Mouse (Mus musculus) stomach, postnatal 0 days (tissue): ENCODE results near the gene 4930568D16Rik.

ENCODE experiments used
- CTCF ChIP-seq: IDR thresholded peaks from 2 replicates; pipeline ENCODE4 v1.5.1; 2016; ENCODE audit warnings: antibody characterized with exemption, low read depth, mild to moderate bottlenecking, moderate library complexity
- EP300 ChIP-seq: optimal IDR thresholded peaks from 2 replicates; pipeline ENCODE3; 2016; ENCODE audit warnings: antibody characterized with exemption

GRCm38 (mm10) chr2:35406611-35407010 lies 39.1 kb upstream of the 4930568D16Rik start:
- TF ChIP-seq CTCF (no peak), EP300 (no peak)
